Mouse (Mus musculus) embryonic facial prominence, embryonic 14.5 days (tissue): ENCODE measurements at regions not wholly inside any gene's neighbourhood (a gene's known extent, or its start where the extent isn't known, plus 50 kb on each side); places are given as distances from the start of the nearest gene placed in this dataset.

Source experiments
- ATAC-seq: fragments of 200-750 bp; cut with Nextera tagmentation; 2 replicates; pipeline ENCODE4 v1.8.0; 2017; ENCODE audit warnings: low read depth, moderate number of reproducible peaks, moderate TSS enrichment
- DNase-seq: peaks from one replicate; pipeline ENCODE4 v3.0.0-alpha.2; 2015; ENCODE audit warnings: low spot score
- H3K27ac ChIP-seq: fragments of 300-500 bp; sonication (generic); replicated peaks from 2 replicates; pipeline ENCODE4 v1.5.1; 2014; ENCODE audit warnings: low read depth, mild to moderate bottlenecking, low read length, moderate library complexity
- H3K27me3 ChIP-seq: fragments of 300-500 bp; sonication (generic); replicated peaks from 2 replicates; pipeline ENCODE4 v1.6.1; 2014; ENCODE audit warnings: low read length; ENCODE audit not compliant: control insufficient read depth, insufficient read depth
- H3K36me3 ChIP-seq: fragments of 300-500 bp; sonication (generic); 2 replicates; pipeline ENCODE4 v1.6.1; 2014; ENCODE audit warnings: low read length, mixed read lengths; ENCODE audit not compliant: control insufficient read depth, insufficient read depth
- H3K4me1 ChIP-seq: fragments of 300-500 bp; sonication (generic); 2 replicates; pipeline ENCODE4 v1.6.1; 2014; ENCODE audit warnings: antibody characterized with exemption, low read length; ENCODE audit not compliant: control insufficient read depth, insufficient read depth
- H3K4me2 ChIP-seq: fragments of 300-500 bp; sonication (generic); 2 replicates; pipeline ENCODE4 v1.6.1; 2014; ENCODE audit warnings: low read depth, mild to moderate bottlenecking, low read length, moderate library complexity, mixed read lengths
- H3K4me3 ChIP-seq: fragments of 300-500 bp; sonication (generic); 2 replicates; pipeline ENCODE4 v1.5.1; 2014; ENCODE audit warnings: low read depth, mild to moderate bottlenecking, low read length
- H3K9ac ChIP-seq: fragments of 300-500 bp; sonication (generic); 2 replicates; pipeline ENCODE4 v1.6.1; 2014; ENCODE audit warnings: low read depth, mild to moderate bottlenecking, low read length, moderate library complexity, mixed read lengths
- H3K9me3 ChIP-seq: fragments of 300-500 bp; sonication (generic); 2 replicates; pipeline ENCODE4 v1.6.1; 2016; ENCODE audit warnings: low read length; ENCODE audit not compliant: control insufficient read depth
- WGBS: fragments of 180-500 bp; shearing (Covaris S2); extraction: QIAGEN DNeasy Blood & Tissue Kit; methylation state at CpG from one replicate; pipeline ENCODE4 v1.1.7; 2014; 5-methylcytosine and 5-hydroxymethylcytosine counted together

DNA sequence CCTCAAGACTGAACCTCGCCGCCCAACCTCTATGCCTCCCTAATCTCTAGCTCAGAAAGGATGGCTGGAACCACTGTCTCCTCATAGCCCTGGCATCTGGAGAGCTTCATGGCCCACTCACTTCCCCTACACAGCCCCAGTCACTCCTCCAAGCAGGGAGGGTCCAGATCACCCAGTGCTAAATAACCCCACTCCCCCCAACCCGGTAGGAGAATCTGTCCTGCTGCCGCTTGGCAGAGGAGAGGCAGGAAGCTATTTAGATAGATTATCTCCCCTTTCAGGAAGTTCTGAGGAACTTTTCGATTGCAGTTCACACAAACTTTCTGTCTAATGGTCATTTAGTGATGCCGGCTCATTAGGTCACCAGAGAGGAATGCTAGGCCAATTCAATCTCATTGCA lies 196.9 kb downstream of the Sox9 start:
- ATAC-seq (no peak), DNase-seq (no peak)
- H3K4me1 ChIP-seq: peaks cover 30% of the 10 kb centered on the region
- H3K27me3 ChIP-seq: no peaks in the 10 kb centered on the region
- H3K36me3 ChIP-seq: no peaks in the 10 kb centered on the region
- no peaks in the 10 kb centered on the region for H3K9me3 ChIP-seq
- H3K9ac ChIP-seq: no peak overlapping the region
- peak overlapping the region; percentile 57 for H3K27ac ChIP-seq
- WGBS: 29% methylated on average over 6 of the region's 6 CpGs
- peak overlapping the region; percentile 36 for H3K4me2 ChIP-seq
- no peak overlapping the region for H3K4me3 ChIP-seq

GRCm38 (mm10) chr11:112979413-112979812 lies 197.4 kb downstream of the Sox9 start:
- WGBS: 74% methylated on average over 10 of the region's 10 CpGs
- H3K4me3 ChIP-seq: no peak overlapping the region

DNA sequence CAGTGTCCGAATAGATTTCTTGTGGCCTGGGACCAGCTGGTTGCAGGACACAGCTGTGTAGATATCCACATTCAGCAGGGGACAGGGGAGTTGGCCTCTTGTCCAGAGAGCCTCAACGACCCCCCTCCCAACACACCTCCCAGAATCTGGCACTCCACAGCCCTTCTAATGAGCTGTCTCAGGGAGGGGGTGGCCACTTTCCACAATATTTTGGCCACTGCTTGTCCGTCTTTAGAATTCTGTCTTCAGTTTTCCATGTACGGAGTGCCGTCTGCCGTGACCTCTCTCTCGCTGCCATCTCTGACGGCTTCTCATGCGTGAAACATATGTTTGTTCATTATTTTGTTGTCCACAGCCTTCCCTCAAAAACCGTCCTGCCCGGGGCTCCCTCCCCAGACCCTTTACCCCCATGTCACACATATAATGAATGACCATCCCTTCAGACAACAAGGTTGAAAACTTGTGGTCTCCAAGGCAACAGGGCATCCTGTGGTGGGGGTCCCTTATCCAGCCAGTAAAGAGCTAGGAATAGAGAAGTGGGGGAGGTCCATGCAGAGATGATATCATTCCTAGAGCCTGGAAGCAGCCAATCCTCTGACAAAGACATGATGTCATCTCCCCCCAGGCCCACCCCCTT lies 200.3 kb downstream of the Sox9 start:
- H3K9me3 ChIP-seq: no peaks in the 10 kb centered on the region
- H3K4me2 ChIP-seq: no peak overlapping the region
- H3K4me3 ChIP-seq: no peak overlapping the region
- ATAC-seq (peak; percentile 75; the same call in 1 of the 2 replicates), DNase-seq (peak; percentile 73)
- no peaks in the 10 kb centered on the region for H3K36me3 ChIP-seq
- H3K27ac ChIP-seq: no peak overlapping the region
- 73% methylated on average over 11 of the region's 11 CpGs for WGBS
- H3K9ac ChIP-seq: no peak overlapping the region
- no peaks in the 10 kb centered on the region for H3K27me3 ChIP-seq
- H3K4me1 ChIP-seq: peaks cover 25% of the 10 kb centered on the region

More at GRCm38 (mm10) chr11:112979413-112979812, 197.4 kb downstream of the Sox9 start:
- Histone ChIP-seq H3K4me2 (no peak overlapping the region), H3K4me1 (peaks cover 30% of the 10 kb centered on the region), H3K9ac (no peak overlapping the region), H3K9me3 (no peaks in the 10 kb centered on the region), H3K27me3 (no peaks in the 10 kb centered on the region), H3K27ac (no peak overlapping the region), H3K36me3 (no peaks in the 10 kb centered on the region)
- ATAC-seq (no peak), DNase-seq (no peak)

DNA sequence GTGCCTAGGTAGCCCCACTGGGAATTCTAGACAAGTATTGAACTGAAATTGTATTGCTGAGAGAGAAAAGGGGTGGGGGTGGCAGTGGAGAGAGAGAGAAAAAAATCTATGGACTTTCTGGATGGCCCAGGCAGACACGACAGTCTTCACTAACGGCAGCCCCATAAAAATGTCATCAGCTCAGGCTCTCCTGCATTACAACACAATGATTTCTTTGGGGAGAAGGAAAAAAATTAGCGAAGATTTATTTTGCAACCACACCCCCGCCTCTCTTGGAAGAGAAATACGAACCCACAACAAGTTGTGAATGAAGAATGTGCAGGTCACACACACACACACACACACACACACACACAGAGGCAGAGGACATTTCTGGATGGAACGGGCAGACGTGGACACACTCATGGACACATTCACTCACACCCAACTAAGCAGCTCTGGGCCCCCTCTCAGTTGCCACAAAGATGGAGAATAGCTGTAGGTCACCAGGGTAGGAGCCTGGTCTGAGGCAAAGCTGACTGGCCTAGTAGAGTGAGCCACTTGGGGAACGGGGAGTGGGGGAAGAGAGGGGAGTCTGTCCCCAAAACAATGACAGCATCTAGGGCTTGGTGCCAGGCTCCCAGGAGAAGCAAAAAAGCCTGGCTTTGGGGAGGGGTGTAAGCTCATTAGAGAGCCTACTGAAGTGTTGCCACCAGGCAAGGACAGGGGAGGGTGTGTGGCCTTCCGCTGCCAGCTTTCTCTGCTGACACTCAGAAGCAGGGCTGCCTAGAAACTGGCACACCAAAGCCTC lies 201.0 kb downstream of the Sox9 start:
- Histone ChIP-seq H3K9me3 (no peaks in the 10 kb centered on the region), H3K36me3 (no peaks in the 10 kb centered on the region), H3K27me3 (no peaks in the 10 kb centered on the region), H3K9ac (no peak overlapping the region), H3K27ac (no peak overlapping the region), H3K4me2 (no peak overlapping the region), H3K4me1 (peaks cover 25% of the 10 kb centered on the region), H3K4me3 (no peak overlapping the region)
- ATAC-seq (0 out of 2 replicates have a peak, but pooled peaks have one; percentile 10), DNase-seq (no peak)
- WGBS: 69% methylated on average over 9 of the region's 9 CpGs

GRCm38 (mm10) chr11:112986029-112986573 lies 204.1 kb downstream of the Sox9 start:
- Histone ChIP-seq H3K9me3 (no peaks in the 10 kb centered on the region), H3K9ac (no peak overlapping the region), H3K4me2 (no peak overlapping the region), H3K36me3 (no peaks in the 10 kb centered on the region), H3K27me3 (no peaks in the 10 kb centered on the region), H3K27ac (no peak overlapping the region), H3K4me1 (peaks cover 29% of the 10 kb centered on the region), H3K4me3 (no peak overlapping the region)
- 75% methylated on average over 9 of the region's 9 CpGs for WGBS
- ATAC-seq (no peak), DNase-seq (no peak)

DNA sequence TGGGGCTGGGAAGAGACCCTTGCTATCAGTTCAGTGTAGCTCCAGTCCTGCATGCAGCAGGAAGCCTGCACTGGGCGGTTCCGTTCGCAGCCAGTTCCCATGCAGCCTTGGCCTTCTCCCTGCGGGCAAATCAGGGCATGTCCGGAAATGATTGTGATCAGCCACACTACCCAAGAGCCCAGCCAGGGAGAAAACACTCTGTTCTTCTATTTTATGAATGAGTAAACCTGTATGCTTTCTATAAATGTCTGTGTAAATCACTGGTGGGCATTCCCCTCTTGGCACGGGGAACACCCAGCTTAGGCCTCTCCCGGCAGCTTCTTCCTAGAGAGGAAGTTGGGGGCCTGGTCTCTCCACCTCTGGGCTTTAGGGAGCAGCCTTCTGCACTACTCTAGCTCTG lies 205.8 kb downstream of the Sox9 start:
- Histone ChIP-seq H3K4me2 (no peak overlapping the region), H3K9me3 (no peaks in the 10 kb centered on the region), H3K9ac (no peak overlapping the region), H3K27ac (no peak overlapping the region), H3K36me3 (no peaks in the 10 kb centered on the region), H3K4me1 (peaks cover 35% of the 10 kb centered on the region), H3K4me3 (no peak overlapping the region), H3K27me3 (no peaks in the 10 kb centered on the region)
- ATAC-seq (no peak), DNase-seq (peak; percentile 50)
- 53% methylated on average over 7 of the region's 7 CpGs for WGBS

DNA sequence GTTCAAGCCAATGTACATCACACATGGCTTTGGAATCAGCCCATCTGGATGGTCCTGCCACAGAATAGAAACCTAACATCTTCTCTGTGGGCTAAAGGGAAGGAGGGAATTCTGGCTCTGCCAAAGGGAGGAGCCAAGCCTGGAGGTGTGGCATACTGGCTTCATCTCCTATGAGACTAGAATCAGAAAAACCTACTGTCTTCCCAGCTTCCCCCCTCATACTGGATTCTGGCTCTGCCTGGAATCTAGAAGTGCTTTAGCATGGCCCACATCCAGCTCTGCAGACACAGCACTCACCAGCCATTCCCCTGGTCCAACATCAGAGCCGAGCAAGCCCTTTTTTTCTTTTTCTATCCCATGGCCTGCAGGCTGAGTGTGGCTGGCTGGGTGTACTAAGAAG lies 206.9 kb downstream of the Sox9 start:
- ATAC-seq (no peak), DNase-seq (peak; percentile 63)
- H3K9ac ChIP-seq: no peak overlapping the region
- no peaks in the 10 kb centered on the region for H3K27me3 ChIP-seq
- 45% methylated on average over 1 of the region's 1 CpGs for WGBS
- peaks cover 35% of the 10 kb centered on the region for H3K4me1 ChIP-seq
- H3K4me3 ChIP-seq: no peak overlapping the region
- H3K27ac ChIP-seq: no peak overlapping the region
- H3K9me3 ChIP-seq: no peaks in the 10 kb centered on the region
- H3K36me3 ChIP-seq: no peaks in the 10 kb centered on the region
- no peak overlapping the region for H3K4me2 ChIP-seq

GRCm38 (mm10) chr11:112989981-112990512 lies 208.0 kb downstream of the Sox9 start:
- H3K9ac ChIP-seq: no peak overlapping the region
- 27% methylated on average over 13 of the region's 13 CpGs for WGBS

More at GRCm38 (mm10) chr11:112989981-112990512, 208.0 kb downstream of the Sox9 start:
- no peak overlapping the region for H3K4me3 ChIP-seq
- H3K9me3 ChIP-seq: no peaks in the 10 kb centered on the region
- no peaks in the 10 kb centered on the region for H3K36me3 ChIP-seq
- DNase-seq (peak; percentile 70), ATAC-seq (peak; percentile 54)
- no peaks in the 10 kb centered on the region for H3K27me3 ChIP-seq
- peaks cover 35% of the 10 kb centered on the region for H3K4me1 ChIP-seq
- H3K27ac ChIP-seq: no peak overlapping the region
- no peak overlapping the region for H3K4me2 ChIP-seq
